Mouse (Mus musculus) layer of hippocampus, adult 9-11 months (tissue): ENCODE data around the gene Aars2.

Source experiments
- DNase-seq: peaks from one replicate; pipeline ENCODE4 v3.0.0; 2022

Gene Aars2

DNA sequence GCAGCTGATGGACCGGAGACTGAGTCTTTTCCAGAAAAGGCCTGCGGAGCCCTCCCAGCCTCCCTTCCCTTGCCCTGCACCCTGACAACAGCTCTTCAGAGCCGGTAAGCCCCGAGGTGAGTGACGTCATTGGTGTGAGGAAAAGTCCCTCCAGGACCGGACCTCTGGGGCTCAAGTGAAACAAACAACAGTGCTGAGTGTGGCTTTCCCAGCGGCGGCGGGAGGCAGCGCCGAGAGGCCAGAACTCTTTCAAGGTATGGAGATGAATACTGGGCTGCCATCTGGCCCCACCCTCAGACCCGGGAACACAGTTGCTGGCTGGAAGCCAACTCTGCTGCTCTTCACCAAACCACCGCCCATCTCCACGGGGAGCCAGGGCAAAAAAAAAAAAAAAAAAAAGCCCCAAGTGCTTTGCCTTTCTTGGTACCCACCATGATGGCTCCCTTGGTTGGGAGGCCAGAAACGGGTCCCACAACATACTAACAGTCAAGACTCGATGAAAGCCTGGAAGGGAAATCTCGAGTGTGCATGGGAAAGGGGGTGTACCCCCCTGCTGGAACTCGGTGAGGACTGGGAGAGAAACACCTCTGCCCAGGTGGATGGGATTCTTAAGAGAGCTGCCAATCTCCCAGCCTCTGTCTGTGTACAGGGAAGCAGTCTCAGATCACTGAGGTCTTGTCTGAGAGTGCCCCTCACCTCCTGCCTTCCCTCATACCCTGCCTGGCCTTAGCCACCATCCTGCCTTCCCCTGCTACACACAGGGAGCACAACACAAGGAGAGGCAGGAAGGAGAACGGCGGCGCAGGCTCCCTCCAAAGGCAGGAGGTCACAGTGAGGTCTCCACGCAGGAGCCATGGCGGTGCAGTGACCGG, 37.6 kb downstream of the Aars2 start:
- no peak for DNase-seq

DNA sequence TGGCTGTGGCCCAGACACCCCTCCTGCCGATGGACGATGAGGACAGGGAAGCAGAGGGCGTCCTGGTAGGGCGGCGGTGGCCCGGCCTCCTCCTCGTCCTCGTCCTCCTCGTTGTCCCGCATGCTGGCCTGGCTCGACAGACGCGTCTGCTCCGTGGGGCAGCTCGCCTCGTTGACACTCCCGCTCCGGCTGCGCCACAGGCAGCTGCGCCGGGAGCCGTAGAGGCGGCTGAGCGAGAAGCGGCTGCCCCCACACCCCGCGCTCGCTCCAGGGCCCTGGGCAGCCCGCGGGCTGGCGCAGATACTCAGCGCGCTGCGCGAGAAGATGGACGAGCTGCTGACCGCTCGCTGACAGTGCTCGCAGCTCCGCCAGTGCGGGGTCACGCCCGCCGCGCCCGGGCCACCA, 38.2 kb downstream of the Aars2 start:
- DNase-seq, result no peak

GRCm38 (mm10) chr17:45545278-45545961, 38.8 kb downstream of the Aars2 start:
- DNase-seq, result no peak

DNA sequence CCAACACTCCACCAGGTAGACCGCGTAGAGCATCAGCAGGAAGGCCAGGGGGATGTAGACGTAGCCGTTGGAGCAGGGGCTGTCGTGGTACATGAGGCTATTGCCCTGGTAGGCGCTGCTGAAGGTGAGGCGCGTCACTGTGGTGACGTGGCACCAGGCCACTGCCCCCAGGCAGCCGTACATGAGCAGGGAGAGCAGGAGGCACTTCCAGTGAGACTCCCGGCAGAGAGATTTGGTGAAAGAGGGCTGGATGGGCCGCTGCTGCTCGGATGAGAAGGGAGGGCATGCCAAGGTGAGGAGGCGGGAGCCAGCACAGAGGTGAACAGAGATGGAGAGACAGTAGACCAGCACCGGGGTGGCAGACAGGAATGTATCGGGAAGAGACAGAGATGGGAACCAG, 40.3 kb downstream of the Aars2 start:
- no peak for DNase-seq

DNA sequence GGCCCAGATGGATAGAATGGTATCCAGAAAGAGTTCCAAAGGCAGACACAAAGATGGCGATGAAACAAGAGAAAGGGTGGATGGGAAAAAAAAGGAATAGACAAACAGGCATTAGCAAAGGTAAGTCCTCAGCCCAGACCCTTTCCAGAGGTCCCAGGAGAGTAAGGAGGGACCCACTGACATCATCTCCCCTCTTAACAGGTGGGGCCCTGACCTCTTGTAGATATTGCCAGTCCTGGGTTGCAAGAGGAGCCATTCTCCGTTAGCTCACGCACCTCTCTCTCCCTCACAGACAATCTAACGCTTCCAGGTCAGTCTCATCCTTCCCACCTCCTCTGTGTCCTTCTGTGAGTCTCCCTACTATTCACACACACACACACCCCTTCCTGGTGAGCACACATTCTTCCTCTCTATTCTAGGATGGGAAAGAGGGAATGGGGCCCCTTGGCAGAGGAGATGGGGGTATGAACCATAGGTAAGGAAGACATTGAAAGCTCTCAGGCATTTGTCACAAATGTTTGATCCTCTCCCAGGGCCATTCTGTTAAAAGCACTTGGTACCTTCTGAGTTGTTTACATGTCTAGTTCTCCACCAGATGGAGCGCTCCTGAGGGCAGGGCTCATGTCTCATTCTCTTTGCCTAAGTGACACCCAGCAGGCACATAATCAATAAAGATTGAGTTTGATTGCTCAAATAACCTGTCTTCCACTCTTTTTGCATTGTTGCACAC, 41.0 kb downstream of the Aars2 start:
- DNase-seq, result no peak

DNA sequence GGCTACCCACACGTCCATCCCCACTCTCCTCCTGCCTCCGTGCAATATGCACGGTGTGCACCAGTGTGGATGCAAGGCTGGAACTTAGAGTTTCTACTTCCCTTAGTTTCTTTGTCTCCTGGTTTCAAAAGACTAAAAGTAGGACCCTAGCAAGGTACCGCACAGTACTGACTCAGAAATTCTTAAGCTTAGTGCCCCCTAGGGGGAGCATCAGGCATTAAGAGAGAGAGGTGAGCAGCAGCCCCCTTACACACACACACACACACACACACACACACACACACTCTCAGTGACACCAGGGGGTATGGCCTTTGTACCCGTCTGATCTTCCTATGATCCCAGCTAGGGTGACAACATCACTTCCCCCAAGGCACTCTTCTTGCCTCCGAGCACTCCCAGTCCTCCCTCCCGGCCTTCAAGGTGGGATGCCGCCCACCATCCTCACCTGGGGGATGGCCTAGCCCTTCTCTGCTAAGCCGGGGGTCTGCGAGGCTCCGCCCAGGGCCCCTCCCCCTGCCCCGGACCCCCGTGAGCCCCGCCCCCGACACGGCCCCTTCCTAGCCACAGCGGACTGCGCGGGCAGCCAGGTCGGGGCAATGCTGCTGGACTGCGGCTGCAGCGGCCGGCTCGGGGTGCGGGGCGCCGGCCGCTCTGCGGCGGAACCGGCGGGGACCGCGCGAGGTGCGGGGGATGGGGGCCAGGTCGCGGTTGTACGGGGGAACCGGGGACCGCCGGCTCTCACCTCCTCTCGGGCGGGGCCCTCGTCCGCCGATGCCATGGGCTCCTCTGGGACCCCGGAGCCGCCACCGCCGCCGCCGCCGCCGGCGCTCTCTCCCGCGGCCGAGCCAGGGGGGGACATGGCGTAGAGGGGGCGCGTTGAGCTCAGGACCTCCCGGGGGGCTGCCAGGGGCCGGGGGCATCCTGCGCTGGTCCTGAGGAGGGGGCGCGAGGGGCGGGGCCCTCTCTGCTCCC, 42.2 kb downstream of the Aars2 start:
- DNase-seq, result no peak

DNA sequence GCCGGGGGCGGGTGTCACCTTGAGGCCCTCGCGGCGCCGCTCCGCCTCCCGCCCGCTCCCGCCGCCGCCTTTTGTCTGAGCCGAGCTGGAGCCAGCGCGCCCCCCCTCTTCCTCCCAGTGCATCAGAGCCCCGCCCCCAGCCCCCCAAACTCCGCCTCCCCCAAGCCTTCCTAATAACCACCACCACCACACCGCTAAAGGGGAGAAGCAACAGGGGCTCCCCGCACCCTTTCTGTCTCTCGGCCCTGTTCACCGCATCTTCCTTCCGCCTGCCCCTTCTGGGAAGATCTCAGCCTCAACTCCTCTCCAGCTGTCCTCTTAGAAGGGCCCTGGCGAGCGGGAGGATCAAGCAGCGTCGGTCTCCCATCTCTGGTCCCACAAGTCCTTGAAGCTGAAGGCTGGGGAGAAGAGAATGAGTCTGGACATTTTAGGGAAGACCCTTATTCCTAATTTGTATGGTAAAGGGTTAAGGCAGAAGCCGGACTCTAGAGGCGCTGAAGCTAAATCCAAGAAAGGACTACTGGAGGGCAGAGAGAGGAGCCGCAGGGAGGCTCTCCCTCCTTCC, 43.1 kb downstream of the Aars2 start, which contains the start of gene Tmem151b:
Gene Tmem151b (minus strand): TSS at position 61 of the 565 bp plus-strand sequence.
- no peak for DNase-seq

DNA sequence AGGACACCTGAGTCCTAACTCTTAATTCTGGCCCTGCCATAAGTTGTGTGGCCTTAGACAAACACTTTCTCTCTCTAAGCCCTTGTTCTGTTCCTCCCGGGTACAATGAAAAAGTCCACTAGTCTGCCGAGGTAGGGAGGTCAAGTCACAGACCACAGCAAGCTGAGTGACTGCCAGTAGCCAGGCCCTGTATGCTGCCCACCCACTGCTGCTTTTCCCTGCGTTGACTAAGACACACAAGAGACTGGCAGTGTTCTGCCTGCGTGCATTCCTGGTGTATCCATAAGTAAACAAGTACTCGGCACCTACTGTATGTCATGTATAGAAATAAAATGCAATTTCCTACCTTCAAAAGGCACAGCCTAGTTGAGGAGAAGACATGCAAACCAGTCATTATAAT, 43.6 kb downstream of the Aars2 start:
- no peak for DNase-seq

GRCm38 (mm10) chr17:45551249-45551796, 44.7 kb downstream of the Aars2 start:
- DNase-seq, result no peak

DNA sequence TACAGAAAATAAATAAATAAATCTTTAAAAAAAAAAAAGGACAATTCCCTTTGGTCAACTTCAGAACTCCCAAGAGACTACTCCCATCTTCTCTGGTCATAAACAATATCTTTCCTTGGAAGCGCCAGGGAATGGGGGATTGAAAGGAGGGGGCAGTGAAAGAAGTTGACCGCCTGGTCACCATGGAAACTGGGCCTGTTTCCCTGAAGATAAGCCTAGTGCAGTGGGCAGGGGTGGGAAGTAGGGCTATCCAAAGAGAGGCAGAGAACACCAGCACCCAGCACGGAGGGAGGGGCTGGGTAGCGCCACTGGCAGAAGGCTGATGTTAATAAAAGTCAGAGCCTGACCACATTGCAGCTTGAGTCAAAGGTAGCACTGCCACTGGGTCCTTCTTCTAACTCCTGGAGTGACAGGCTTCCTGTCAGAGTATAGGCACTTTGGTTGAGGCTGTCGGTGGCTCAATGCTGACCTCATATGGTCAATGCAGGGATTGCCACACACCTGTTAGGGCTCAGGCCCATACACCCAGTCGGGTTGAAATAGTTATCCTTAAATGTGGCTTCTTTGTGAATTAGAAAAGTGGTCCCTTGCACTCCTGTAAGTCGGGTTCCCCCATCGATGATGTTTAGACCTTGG, 45.3 kb downstream of the Aars2 start:
- no peak for DNase-seq

GRCm38 (mm10) chr17:45553065-45553464, 46.4 kb downstream of the Aars2 start:
- no peak for DNase-seq

DNA sequence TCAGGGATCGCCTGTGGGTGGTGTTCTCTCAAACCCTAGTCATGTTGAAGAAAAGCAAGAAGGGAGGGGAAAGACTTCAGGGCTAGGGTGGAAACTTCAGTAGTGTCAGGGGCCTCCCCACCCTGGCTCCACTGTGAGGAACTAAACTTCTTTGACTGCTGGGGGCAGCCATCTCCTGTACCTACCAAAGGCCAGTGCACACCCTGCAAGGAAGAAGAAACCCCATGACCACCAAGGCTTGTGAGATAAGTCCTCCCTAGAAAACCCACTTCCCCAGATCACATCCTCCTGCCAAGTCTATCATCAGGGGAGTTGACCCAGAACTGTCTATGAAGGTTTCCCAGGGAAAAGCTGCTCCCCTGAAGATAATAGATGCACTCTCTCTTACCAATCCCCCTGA, 47.8 kb downstream of the Aars2 start:
- no peak for DNase-seq

GRCm38 (mm10) chr17:45555452-45556106, 48.9 kb downstream of the Aars2 start, which contains the start of gene Nfkbie:
Gene Nfkbie (plus strand): TSS chr17:45555703.
- DNase-seq, result peak; percentile 92

DNA sequence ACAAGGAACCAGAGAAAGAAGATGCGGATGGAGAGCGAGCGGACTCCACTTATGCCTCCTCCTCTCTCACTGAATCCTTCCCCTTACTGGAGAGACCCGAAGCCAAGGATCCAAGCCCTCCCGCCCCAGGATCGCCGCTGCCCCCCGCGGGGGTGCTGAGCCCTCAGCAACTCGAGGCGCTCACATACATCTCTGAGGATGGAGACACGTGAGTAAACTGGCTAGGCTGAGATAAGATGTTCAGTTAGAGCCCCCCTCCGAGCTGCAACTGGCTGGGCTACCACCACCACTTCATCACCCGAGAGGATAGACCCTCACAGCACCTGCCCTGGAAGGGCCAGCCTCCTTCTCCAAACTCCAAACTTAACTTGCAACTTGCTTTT, 49.5 kb downstream of the Aars2 start:
- no peak for DNase-seq

DNA sequence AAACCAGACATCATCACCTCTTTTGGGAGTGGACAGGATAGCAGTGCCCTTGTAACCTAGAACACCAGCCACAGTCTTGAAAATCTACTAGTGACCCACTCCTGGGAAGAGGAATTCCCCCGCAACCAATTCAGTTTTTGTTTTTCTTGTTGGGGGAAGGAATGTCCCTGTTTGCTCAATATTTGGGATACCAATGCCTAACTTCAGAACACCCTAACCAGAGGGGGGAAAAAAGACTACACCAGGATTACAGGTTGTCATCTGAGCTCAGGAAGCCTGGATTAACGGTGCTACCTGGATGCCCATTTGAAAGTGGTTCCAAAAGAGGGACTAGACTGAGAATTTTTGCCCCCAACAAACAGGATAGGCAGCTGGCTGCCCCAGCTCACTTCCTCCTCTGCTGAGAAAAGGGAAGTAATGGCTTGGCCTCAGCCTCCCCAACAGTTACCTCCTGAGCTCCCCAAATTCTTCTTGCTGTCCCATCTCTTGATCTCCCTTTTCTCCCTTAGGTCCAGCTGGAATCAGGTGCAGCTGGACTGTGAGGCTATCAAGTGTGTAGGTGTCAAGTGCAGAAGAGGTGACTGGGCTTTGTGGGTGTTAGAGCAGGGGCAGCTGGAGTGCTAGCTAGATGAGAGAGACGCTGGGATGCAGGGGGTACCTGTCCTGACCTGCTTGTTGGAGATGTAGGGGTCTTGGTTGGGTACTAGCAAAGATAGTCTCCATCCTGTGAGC, 50.0 kb downstream of the Aars2 start:
- DNase-seq, result no peak

DNA sequence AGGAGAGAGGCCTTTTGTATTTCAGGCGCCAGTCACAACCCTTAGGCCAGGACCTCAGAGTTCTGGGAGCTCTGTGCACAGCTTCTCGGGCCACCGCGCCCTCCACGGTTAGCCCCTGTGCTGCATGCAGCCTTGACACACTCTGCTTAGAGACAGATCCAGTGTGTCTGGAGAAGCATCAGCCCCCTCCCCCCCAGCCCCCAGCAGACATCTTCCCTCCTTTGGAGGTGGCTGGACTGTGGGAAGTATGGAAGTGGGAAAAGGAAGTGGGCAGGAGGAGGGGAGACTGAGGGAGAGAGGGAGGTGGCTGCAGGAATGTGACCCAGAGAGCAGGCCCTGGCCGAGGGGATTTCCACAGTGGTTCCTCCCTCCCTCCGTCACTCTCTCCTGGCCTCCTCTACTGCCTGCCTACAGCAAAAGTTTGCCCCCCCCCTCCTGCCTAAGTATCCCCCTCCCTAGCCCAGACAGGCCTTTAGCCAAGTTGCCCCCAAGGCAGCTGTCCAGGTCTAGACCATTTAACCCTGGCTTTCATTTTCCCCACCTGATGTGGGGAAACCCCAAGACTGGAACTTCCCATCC, 50.7 kb downstream of the Aars2 start:
- DNase-seq, result no peak

DNA sequence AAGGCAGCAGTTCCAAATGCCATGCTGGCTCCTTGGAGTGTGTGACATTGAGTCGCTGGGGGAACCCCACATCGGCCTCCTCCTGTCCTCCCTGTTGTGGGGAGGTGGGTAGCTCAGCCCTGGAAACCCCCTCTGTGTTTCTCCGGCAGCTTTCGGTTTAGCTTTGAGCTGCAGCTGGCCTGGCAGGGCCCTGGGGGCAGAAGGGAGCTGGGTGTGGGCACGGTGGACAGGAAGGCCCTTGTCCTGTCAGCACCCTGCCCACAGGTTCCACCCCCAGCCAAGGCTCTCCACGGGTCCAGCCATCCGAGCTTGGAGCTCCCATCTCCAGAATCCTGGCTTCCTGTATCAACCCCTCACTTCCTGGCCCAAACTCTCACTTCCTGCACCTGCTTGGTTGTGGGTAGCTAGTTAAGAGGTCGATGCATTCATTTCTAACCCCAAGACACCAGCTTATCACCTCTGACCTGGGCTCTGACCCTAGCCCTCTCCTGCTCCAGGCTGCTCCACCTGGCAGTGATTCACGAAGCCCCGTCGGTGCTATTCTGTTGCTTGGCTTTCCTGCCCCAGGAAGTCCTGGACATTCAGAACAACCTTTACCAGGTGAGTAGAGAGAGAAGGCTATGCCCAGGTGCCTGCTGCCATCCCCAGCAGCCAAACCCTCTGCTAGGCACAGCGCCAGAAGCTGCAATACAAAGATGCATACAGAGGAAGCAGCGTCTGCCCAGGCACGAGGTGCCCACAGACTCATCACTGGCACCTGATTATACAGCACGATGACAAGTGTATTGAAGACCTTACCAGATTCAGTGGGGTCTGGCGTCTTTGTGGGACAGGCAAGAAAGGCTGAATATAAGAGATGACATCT, 51.6 kb downstream of the Aars2 start:
- no peak for DNase-seq

- no peak for DNase-seq
Measured at GRCm38 (mm10) chr17:45559732-45560525, 53.3 kb downstream of the Aars2 start.
